Mouse (Mus musculus) heart, postnatal 14 days (tissue): Measurements from ENCODE around the gene Sar1a. TPM values are rescaled to one million over a fixed set of nuclear protein-coding genes. Genes with fewer than 3 reads are reported as not detected.

Source experiments
- DNase-seq, 2 experiments: peaks; one replicate each; pipeline ENCODE4 v3.0.0; 2021 to 2022
- intact Hi-C: fragments of 180-260 bp; cut with DNase I; formaldehyde crosslinking; loops from one replicate; pipeline ENCODE4 v1.15.1; 2025
- total RNA-seq, 2 experiments: library from RNA; stranded (reverse); gene quantifications; 2 replicates each; pipeline ENCODE4 v1.2.3; 2021

Sar1a gene
- total RNA-seq, 2 experiments from 2014 or later = 140 to 141 TPM

GRCm38 (mm10) chr10:61720331-61720730, 40.2 kb downstream of the Sar1a start:
- no peak for DNase-seq
- intact Hi-C loops = no loop called here

- intact Hi-C loops = no loop called here
- no peak for DNase-seq
Observed at GRCm38 (mm10) chr10:61722215-61722614, 42.1 kb downstream of the Sar1a start.

GRCm38 (mm10) chr10:61723271-61723670, 43.2 kb downstream of the Sar1a start:
- intact Hi-C loops = no loop called here
- DNase-seq = peak in 1 of 2 experiments; percentile 31

- DNase-seq = no peak
- intact Hi-C loops = no loop called here
Observed at GRCm38 (mm10) chr10:61729181-61729580, 49.1 kb downstream of the Sar1a start.

- DNase-seq = no peak
- intact Hi-C loops = no loop called here
Observed at GRCm38 (mm10) chr10:61730171-61730570, 50.1 kb downstream of the Sar1a start.

GRCm38 (mm10) chr10:61734377-61734776, 54.3 kb downstream of the Sar1a start:
- DNase-seq = peak; percentile 19 to 47
- intact Hi-C loops = no loop called here

- intact Hi-C loops = no loop called here
- no peak for DNase-seq
Observed at GRCm38 (mm10) chr10:61736671-61737078, 56.6 kb downstream of the Sar1a start.

GRCm38 (mm10) chr10:61737537-61737936, 57.4 kb downstream of the Sar1a start:
- intact Hi-C loops = no loop called here
- no peak for DNase-seq

GRCm38 (mm10) chr10:61738126-61738525, 58.0 kb downstream of the Sar1a start:
- intact Hi-C loops = no loop called here
- DNase-seq = no peak

- DNase-seq = no peak
- intact Hi-C loops = no loop called here
Observed at GRCm38 (mm10) chr10:61741306-61741705, 61.2 kb downstream of the Sar1a start.

GRCm38 (mm10) chr10:61741873-61742272, 61.8 kb downstream of the Sar1a start:
- intact Hi-C loops = no loop called here
- no peak for DNase-seq

- intact Hi-C loops = no loop called here
- no peak for DNase-seq
Observed at GRCm38 (mm10) chr10:61742336-61742735, 62.2 kb downstream of the Sar1a start.

Other genes starting within 250 kb of the Sar1a start
- gene Eif4ebp2, start 227.6 kb upstream of the Sar1a start, total RNA-seq = 10 to 100 TPM; 75.1 to 75.5 TPM
- gene Lrrc20, start 204.5 kb upstream of the Sar1a start, total RNA-seq = 10 to 100 TPM; 24.5 to 25.8 TPM
- gene Npffr1, start 84.8 kb upstream of the Sar1a start, total RNA-seq = not detected
- 10 to 100 TPM; 47.1 to 47.4 TPM for gene Ppa1, start 31.7 kb upstream of the Sar1a start, total RNA-seq
- 10 to 100 TPM; 23.3 TPM for gene Tysnd1, start 15.2 kb downstream of the Sar1a start, total RNA-seq
- 10 to 100 TPM; 31.3 to 34.6 TPM for gene Aifm2, start 35.0 kb downstream of the Sar1a start, total RNA-seq
- gene H2afy2, start 103.8 kb downstream of the Sar1a start, total RNA-seq = 1 to 10 TPM; 5.4 to 5.6 TPM